Mouse (Mus musculus) lung, embryonic 15.5 days (tissue): ENCODE measurements around the gene Frrs1. TPM values are rescaled to one million over a fixed set of nuclear protein-coding genes. Genes with fewer than 3 reads are reported as not detected.
"Not testable (repeated sequence)": the region's sequence is repeated elsewhere in the genome, so short reads cannot be mapped to it uniquely, and the experiment has no call there.

Source experiments
- ATAC-seq: fragments of 200-750 bp; cut with Nextera tagmentation; 2 replicates; pipeline ENCODE4 v1.8.0; 2017; ENCODE audit warnings: moderate number of reproducible peaks, borderline replicate concordance; ENCODE audit not compliant: low FRiP score, low TSS enrichment; ENCODE audit errors: extremely low read depth
- H3K27ac ChIP-seq: fragments of 300-500 bp; sonication (generic); 2 replicates; pipeline ENCODE4 v1.5.1; 2015; ENCODE audit warnings: moderate library complexity, mild to moderate bottlenecking, inconsistent platforms
- H3K27me3 ChIP-seq: fragments of 300-500 bp; sonication (generic); 2 replicates; pipeline ENCODE4 v1.6.1; 2015; ENCODE audit warnings: inconsistent platforms
- H3K36me3 ChIP-seq: fragments of 300-500 bp; sonication (generic); 2 replicates; pipeline ENCODE4 v1.6.1; 2015; ENCODE audit warnings: inconsistent platforms
- H3K4me1 ChIP-seq: fragments of 300-500 bp; sonication (generic); 2 replicates; pipeline ENCODE4 v1.6.1; 2015; ENCODE audit warnings: inconsistent platforms
- H3K4me2 ChIP-seq: fragments of 300-500 bp; sonication (generic); 2 replicates; pipeline ENCODE4 v1.6.1; 2015; ENCODE audit warnings: inconsistent platforms, mild to moderate bottlenecking, moderate library complexity
- H3K4me3 ChIP-seq: fragments of 300-500 bp; sonication (generic); 2 replicates; pipeline ENCODE4 v1.5.1; 2015; ENCODE audit warnings: mild to moderate bottlenecking, inconsistent platforms
- H3K9ac ChIP-seq: fragments of 300-500 bp; sonication (generic); 2 replicates; pipeline ENCODE4 v1.6.1; 2015; ENCODE audit warnings: inconsistent platforms
- H3K9me3 ChIP-seq: fragments of 300-500 bp; sonication (generic); 2 replicates; pipeline ENCODE4 v1.6.1; 2016; ENCODE audit warnings: inconsistent platforms
- WGBS: fragments of 180-500 bp; shearing (Covaris S2); methylation state at CpG from one replicate; pipeline ENCODE4 v1.1.7; 2015; 5-methylcytosine and 5-hydroxymethylcytosine counted together
- polyA plus RNA-seq: library from polyadenylated mRNA; unstranded; fragments of >200 nt; fragmentation: Nextera tagmentation; extraction: Ambion mirVana; gene quantifications from 2 replicates; pipeline ENCODE4 v1.2.1, GENCODE M21; 2015

Frrs1 gene
- polyA plus RNA-seq = 7.3 and 8.7 TPM in 2 replicates

DNA sequence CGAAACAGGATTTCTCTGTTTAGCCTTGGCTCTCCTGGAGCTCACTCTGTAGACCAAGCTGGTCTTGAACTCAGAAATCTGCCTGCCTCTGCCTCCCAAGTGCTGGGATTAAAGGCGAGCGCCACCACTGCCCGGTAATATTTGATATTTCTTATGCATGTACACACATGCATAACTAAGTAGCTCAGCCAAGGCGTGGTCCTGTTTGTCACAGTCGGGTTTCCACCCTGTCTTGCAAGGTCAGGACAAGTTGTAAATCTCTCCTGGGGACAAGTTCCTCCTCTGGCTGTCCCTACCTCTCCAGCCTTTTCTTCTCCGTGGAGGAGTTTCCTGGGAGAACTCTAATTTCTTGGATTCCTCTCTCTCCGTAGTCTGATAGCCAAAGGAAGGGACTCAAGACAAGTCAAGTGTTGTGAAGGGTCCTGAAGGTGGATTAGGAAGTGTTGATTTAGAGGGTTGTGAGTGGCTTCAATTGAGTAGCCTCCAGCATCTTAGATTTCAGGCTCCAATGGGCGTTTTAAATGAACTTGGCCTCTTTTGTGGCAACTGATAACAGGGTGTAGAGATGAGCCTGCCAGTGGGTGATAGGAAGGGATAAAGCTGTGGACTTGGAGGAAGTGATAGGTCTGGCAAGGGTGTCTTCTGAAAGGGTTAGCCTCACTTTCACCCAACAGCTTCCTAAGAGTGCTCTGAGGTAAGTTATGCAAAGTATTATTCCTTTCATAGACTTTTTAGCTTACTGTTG, at the start of gene Frrs1:
Gene Frrs1 (plus strand): TSS at position 524 of the 745 bp plus-strand sequence.
- no peak within 1 kb of the TSS for H3K4me3 ChIP-seq
- ATAC-seq = no peak
- 74% methylated on average over 9 of the region's 9 CpGs for WGBS
- no peak within 1 kb of the TSS for H3K9ac ChIP-seq
- H3K4me2 ChIP-seq = no peak within 1 kb of the TSS
- H3K27ac ChIP-seq = no peak within 1 kb of the TSS
- no peaks in the 10 kb centered on the region for H3K9me3 ChIP-seq
- H3K36me3 ChIP-seq = no peaks in the 10 kb centered on the region
- H3K4me1 ChIP-seq = peaks cover 5% of the 10 kb centered on the region
- no peaks in the 10 kb centered on the region for H3K27me3 ChIP-seq

DNA sequence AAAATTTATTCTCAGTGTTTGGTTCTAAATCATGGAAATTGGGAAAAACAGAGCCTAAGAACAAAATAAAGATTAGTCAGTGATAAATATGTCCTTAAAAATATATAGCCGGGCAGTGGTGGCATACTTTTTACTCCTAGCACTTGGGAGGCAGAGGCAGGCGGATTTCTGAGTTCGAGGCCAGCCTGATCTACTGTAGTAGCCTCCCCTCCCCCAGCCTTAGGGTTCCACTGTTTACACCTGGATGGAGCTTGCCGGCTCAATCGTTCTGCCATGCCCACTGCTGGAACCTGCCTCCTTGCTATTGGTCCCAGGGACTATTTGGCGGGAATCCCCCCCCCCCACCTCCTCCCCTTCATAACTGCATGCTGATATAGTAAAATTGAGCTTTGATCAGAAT, 48.9 kb upstream of the Frrs1 start:
- H3K27ac ChIP-seq, H3K36me3 ChIP-seq, ATAC-seq, H3K9me3 ChIP-seq, H3K4me3 ChIP-seq, H3K4me2 ChIP-seq, H3K4me1 ChIP-seq, H3K9ac ChIP-seq, H3K27me3 ChIP-seq: not testable (repeated sequence)
- WGBS = 79% methylated on average over 6 of the region's 6 CpGs

DNA sequence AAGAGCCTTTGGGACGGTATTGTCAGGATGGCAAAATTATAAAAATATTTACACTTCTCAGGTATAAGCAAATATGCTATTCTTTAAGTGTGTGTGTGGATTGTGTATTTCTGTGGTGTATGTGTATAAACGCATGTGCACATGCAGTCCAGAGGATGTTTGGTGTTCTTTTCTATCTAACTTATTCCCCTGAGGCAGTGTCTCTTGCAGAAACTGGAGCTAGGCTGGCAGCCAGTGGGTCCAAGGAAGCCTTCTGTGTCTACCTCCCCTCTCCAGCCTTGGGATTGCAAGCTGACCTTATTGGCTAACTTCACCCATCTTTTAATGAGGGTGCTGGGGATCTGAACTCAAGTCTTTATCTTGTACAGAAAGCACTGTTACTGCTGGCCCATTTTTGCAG, 46.3 kb upstream of the Frrs1 start:
- no peak for ATAC-seq
- Histone ChIP-seq H3K36me3 (no peaks in the 10 kb centered on the region), H3K4me3 (no peak overlapping the region), H3K27me3 (no peaks in the 10 kb centered on the region), H3K9me3 (no peaks in the 10 kb centered on the region), H3K4me1 (0 out of 2 replicates have a peak, but pooled peaks cover 3% of the 10 kb centered on the region), H3K27ac (no peak overlapping the region), H3K9ac (no peak overlapping the region), H3K4me2 (no peak overlapping the region)
- 71% methylated on average over 2 of the region's 2 CpGs for WGBS

DNA sequence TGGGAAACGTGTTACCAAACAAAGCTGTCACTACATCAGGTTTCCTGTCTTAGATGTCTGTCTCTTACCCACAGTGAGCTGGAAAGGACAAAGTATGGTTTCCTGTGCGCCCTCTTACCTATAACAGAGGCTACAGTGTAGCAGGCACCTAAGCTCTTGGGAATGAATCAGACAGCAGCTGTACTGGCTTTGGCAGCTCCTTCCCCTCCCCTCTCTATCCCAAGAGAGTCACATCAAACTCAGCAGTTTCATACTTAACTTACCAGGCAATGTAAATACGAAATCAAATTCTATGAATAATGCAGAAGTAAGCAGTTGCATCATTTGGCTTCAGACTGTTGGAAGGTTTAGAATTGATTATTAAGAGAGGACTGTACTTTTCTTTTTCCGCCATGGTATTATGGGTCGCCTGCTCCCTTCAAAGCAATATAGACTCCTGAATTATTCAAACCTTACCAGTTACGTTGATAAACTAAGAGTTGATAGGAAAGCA, 43.9 kb upstream of the Frrs1 start:
- 77% methylated on average over 6 of the region's 6 CpGs for WGBS
- H3K36me3 ChIP-seq = no peaks in the 10 kb centered on the region
- no peaks in the 10 kb centered on the region for H3K9me3 ChIP-seq
- H3K4me1 ChIP-seq = no peaks in the 10 kb centered on the region
- no peaks in the 10 kb centered on the region for H3K27me3 ChIP-seq
- H3K27ac ChIP-seq = no peak overlapping the region
- H3K4me2 ChIP-seq = no peak overlapping the region
- H3K4me3 ChIP-seq = no peak overlapping the region
- no peak for ATAC-seq
- H3K9ac ChIP-seq = no peak overlapping the region

DNA sequence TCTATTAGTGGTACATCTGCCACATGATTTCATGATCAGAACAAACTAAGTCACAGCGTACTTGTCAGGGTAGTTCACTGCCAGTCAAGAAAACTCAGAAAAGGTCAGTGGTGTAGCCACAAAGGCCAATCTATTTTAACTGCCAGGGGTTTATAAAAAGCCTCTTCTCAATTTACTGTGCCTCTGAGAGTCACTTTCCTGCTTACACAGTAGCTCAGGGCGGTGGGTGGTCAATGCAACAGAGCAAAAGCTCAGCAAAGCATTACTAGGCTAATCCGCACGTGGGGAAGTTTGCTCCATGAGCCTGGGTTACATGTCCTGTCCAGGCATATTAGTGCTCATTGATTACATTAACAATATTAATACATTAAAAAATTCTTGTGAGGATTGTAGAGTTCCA, 43.3 kb upstream of the Frrs1 start:
- Histone ChIP-seq H3K27me3 (no peaks in the 10 kb centered on the region), H3K36me3 (no peaks in the 10 kb centered on the region), H3K27ac (no peak overlapping the region), H3K9me3 (no peaks in the 10 kb centered on the region), H3K4me1 (no peaks in the 10 kb centered on the region), H3K4me3 (no peak overlapping the region), H3K4me2 (no peak overlapping the region), H3K9ac (no peak overlapping the region)
- no peak for ATAC-seq
- WGBS = 79% methylated on average over 4 of the region's 4 CpGs

DNA sequence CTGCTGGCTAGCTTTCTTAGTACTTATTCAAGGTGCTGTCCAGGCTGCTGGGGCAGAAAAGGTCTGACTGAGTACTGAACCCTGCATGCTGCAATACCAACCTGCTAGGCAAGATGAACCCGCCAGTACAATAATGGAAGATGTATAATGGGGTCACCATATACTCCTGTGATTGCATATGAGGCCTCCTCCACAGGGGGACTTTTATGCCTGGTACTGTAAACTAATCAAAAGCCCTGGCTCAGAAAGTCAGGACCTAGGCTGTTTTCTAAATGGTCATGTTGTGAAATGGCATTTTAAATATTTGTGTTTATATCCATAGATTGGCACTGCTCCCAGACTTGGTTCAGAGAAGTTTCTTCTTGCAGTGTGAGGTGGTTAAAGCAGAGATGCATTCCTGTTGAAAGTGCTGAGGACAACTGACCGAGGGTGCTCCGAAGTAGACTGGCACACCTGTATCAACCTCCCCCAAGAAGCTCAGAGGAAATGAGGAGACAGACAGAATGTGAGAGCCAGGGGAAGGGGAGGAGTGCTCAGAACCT, 42.5 kb upstream of the Frrs1 start:
- no peak overlapping the region for H3K27ac ChIP-seq
- H3K4me2 ChIP-seq = no peak overlapping the region
- no peaks in the 10 kb centered on the region for H3K4me1 ChIP-seq
- WGBS = 61% methylated on average over 3 of the region's 3 CpGs
- no peak overlapping the region for H3K9ac ChIP-seq
- no peaks in the 10 kb centered on the region for H3K9me3 ChIP-seq
- no peak; the same call in 1 of the 2 replicates for ATAC-seq
- no peak overlapping the region for H3K4me3 ChIP-seq
- H3K27me3 ChIP-seq = no peaks in the 10 kb centered on the region
- H3K36me3 ChIP-seq = no peaks in the 10 kb centered on the region

DNA sequence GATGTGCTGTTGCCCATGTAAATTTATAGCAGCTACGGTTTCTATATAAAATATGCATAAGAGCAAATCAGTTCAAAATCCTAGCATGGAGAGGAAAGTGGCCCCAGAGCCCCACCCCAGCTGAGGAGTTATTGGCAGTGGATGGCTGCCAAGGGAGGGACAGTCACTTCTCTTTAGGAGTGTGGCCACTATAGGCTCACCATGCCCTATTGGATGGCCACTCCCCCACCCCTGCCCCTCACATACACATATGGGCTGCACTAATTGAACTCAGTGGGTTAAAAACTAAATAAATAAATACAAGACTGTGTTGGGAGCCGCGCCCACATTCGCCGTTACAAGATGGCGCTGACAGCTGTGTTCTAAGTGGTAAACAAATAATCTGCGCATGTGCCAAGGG, 42.0 kb upstream of the Frrs1 start:
- no peaks in the 10 kb centered on the region for H3K4me1 ChIP-seq
- no peak; the same call in 1 of the 2 replicates for ATAC-seq
- no peak overlapping the region for H3K4me2 ChIP-seq
- H3K4me3 ChIP-seq = no peak overlapping the region
- H3K27me3 ChIP-seq = no peaks in the 10 kb centered on the region
- WGBS = 68% methylated on average over 7 of the region's 7 CpGs
- no peak overlapping the region for H3K9ac ChIP-seq
- no peak overlapping the region for H3K27ac ChIP-seq
- no peaks in the 10 kb centered on the region for H3K9me3 ChIP-seq
- no peaks in the 10 kb centered on the region for H3K36me3 ChIP-seq

DNA sequence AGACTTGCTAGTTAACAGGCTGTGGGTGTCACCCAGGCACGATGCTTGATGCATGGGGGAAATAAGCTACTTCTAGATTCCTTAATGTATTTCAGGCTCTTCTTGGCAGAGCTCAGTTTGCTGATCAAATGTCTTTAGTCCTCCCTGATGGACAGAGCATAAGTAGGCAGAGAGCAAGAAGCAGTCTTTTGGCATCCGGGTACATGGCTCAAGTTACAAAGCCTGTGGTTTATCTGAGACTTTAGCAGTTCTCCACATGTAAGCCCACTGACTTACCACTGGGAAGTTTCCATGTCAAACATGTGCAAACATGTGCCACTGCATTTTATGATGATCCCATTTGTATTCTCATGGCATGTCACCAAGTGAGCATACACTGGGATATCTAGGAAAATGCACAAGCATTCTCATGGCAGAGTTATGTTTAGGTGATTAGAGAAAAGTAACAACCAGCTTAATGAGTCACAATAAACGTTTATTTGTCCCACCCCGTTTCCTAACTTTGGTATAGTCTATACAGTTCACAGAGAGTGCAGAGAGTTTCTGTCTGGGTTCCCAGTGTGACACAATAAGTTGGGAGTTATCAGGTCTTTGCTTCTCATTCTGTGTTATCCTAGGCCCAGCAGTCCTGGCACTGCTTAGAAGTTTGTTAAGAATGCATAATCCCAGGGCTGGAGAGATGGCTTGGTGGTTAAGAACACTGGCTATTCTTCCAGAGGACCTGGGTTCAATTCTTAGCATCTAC, 32.6 kb upstream of the Frrs1 start:
- ATAC-seq = no peak
- Histone ChIP-seq H3K9me3 (no peaks in the 10 kb centered on the region), H3K4me1 (no peaks in the 10 kb centered on the region), H3K4me2 (no peak overlapping the region), H3K27me3 (no peaks in the 10 kb centered on the region), H3K27ac (no peak overlapping the region), H3K4me3 (no peak overlapping the region), H3K36me3 (no peaks in the 10 kb centered on the region), H3K9ac (no peak overlapping the region)
- WGBS = 57% methylated on average over 4 of the region's 4 CpGs

DNA sequence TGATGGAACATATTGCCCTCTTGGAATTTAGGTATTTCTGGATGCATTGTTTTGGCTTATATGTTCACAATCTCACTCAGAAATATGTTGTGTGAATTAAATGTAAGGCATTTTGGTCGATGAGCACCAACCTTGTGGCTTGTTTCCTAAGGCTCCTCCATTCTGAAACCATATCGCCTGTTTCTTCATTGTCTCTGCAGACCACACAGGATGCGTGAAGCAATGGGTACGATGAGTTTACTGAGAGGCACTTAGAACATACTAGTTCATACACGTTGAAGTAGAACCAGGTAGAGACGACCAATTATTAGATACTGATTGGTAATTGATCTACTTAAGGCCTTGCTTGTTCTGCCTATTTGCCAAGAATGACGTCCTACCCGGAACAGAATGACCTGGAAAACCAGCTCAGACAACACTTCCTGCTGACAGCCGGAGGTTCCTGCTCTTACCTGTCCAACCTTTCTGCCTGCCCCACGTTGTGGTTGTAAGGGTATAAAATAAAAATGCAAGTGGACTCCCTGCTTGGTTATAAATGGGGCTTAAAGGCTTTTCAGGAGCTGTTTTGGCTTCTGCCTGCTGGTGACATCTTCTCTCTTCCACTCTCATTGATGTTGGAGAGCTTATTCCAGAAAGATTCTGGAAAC, 29.9 kb upstream of the Frrs1 start:
- Histone ChIP-seq H3K9me3 (no peaks in the 10 kb centered on the region), H3K4me1 (no peaks in the 10 kb centered on the region), H3K4me2 (no peak overlapping the region), H3K9ac (no peak overlapping the region), H3K27me3 (no peaks in the 10 kb centered on the region), H3K27ac (no peak overlapping the region), H3K36me3 (no peaks in the 10 kb centered on the region), H3K4me3 (no peak overlapping the region)
- 76% methylated on average over 10 of the region's 10 CpGs for WGBS
- no peak for ATAC-seq

DNA sequence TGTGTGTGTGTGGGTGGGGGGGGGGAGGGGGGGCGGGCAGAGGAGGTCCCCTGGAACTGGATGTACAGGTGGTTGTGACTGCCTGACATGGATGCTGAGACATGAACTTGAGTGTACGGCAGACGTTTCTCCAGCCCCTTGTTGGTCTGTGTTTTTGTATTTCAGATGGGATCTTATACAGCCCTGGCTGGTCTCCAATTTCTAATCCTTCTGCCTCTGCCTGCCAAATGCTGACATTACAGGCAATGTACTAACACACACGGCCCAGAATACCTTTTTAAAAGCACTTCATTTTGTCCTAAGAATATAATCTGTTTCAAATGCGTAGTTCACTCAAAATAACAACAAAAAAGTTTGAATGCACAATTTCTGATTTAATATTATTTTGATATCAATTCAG, 27.9 kb upstream of the Frrs1 start:
- WGBS = 54% methylated on average over 5 of the region's 5 CpGs
- Histone ChIP-seq H3K9ac (no peak overlapping the region), H3K27ac (no peak overlapping the region), H3K9me3 (no peaks in the 10 kb centered on the region), H3K36me3 (no peaks in the 10 kb centered on the region), H3K4me2 (no peak overlapping the region), H3K4me1 (no peaks in the 10 kb centered on the region), H3K27me3 (no peaks in the 10 kb centered on the region), H3K4me3 (no peak overlapping the region)
- ATAC-seq = no peak

DNA sequence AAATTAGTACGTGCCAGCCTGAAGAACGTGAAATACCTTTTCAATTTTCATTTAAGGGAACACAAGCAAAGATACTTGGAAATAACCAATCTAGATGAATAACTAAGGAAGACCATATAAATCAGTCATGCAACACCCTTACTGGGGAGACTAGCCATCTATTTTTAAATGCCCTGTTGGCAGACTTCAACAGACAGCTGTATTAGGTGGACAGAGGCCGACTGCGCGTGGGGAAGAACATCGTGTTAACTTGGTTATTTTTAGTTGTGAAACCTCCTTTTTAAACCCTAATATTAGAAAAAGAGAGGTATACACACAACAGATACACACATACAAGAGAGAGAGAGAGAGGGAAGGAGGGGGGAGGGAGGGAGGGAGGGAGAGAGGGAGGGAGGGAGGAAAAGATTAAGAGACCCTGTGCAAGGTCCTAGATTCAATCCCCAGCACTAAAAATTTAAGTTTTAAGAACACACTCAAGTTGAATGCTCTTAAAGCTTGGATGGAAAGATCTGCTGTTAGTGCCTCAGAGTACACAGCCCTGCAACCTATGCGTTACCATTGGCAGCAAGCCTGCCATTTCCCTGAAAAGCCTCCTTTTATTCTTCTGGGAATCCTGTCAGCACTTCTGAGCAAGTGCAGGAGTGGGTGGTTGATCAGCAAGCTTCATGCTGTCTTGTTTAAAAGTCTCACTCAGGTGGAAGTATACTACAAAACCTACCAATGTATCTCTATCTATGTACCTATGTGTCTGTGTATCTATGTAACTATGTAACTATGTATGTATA, 26.5 kb upstream of the Frrs1 start:
- H3K4me1 ChIP-seq = no peaks in the 10 kb centered on the region
- H3K9me3 ChIP-seq = no peaks in the 10 kb centered on the region
- no peak overlapping the region for H3K4me2 ChIP-seq
- H3K36me3 ChIP-seq = no peaks in the 10 kb centered on the region
- no peak for ATAC-seq
- H3K4me3 ChIP-seq = no peak overlapping the region
- no peak overlapping the region for H3K27ac ChIP-seq
- WGBS = 66% methylated on average over 7 of the region's 7 CpGs
- H3K9ac ChIP-seq = no peak overlapping the region
- H3K27me3 ChIP-seq = no peaks in the 10 kb centered on the region
